Mouse (Mus musculus): ENCODE measurements at regions not wholly inside any gene's neighbourhood (a gene's known extent, or its start where the extent isn't known, plus 50 kb on each side); places are given as distances from the start of the nearest gene placed in this dataset.

GRCm38 (mm10) chr9:120766881-120767280 lies 162.1 kb upstream of the Ctnnb1 start:
- TF ChIP-seq POLR2A (IDR thresholded peaks at IDR 0.05; ENCODE audit: borderline replicate concordance, insufficient read depth, low read length) (no peak), CTCF (IDR thresholded peaks at IDR 0.05; ENCODE audit: borderline replicate concordance, insufficient read depth, low read depth, low read length) (no peak)

Data from cerebellum, adult 2 months (tissue).